Mouse (Mus musculus) forebrain, embryonic 15.5 days (tissue): ENCODE measurements around the gene Syce3. TPM values are rescaled to one million over a fixed set of nuclear protein-coding genes. Genes with fewer than 3 reads are reported as not detected.

Source experiments
- ATAC-seq: fragments of 200-750 bp; cut with Nextera tagmentation; replicated peaks from 2 replicates; pipeline ENCODE4 v1.8.0; 2017; ENCODE audit warnings: mild to moderate bottlenecking, moderate TSS enrichment, moderate library complexity
- H3K27ac ChIP-seq: fragments of 300-500 bp; sonication (generic); replicated peaks from 2 replicates; pipeline ENCODE4 v1.5.1; 2015; ENCODE audit warnings: mild to moderate bottlenecking, inconsistent platforms
- H3K27me3 ChIP-seq: fragments of 300-500 bp; sonication (generic); 2 replicates; pipeline ENCODE4 v1.6.1; 2015; ENCODE audit warnings: inconsistent platforms
- H3K36me3 ChIP-seq: fragments of 300-500 bp; sonication (generic); 2 replicates; pipeline ENCODE4 v1.6.1; 2015; ENCODE audit warnings: mild to moderate bottlenecking, inconsistent platforms
- H3K4me1 ChIP-seq: fragments of 300-500 bp; sonication (generic); 2 replicates; pipeline ENCODE4 v1.6.1; 2015; ENCODE audit warnings: inconsistent platforms
- H3K4me2 ChIP-seq: fragments of 300-500 bp; sonication (generic); replicated peaks from 2 replicates; pipeline ENCODE4 v1.6.1; 2015; ENCODE audit warnings: mild to moderate bottlenecking, inconsistent platforms
- H3K4me3 ChIP-seq: fragments of 300-500 bp; sonication (generic); 2 replicates; pipeline ENCODE4 v1.5.1; 2015; ENCODE audit warnings: mild to moderate bottlenecking, inconsistent platforms
- H3K9ac ChIP-seq: fragments of 300-500 bp; sonication (generic); replicated peaks from 2 replicates; pipeline ENCODE4 v1.6.1; 2015; ENCODE audit warnings: mild to moderate bottlenecking, inconsistent platforms
- H3K9me3 ChIP-seq: fragments of 300-500 bp; sonication (generic); 2 replicates; pipeline ENCODE4 v1.6.1; 2016; ENCODE audit warnings: inconsistent platforms
- WGBS: fragments of 180-500 bp; shearing (Covaris S2); methylation state at CpG from one replicate; pipeline ENCODE4 v1.1.7; 2015; ENCODE audit warnings: mixed read lengths; 5-methylcytosine and 5-hydroxymethylcytosine counted together
- polyA plus RNA-seq: library from polyadenylated mRNA; unstranded; fragments of >200 nt; fragmentation: Nextera tagmentation; extraction: Ambion mirVana; gene quantifications from 2 replicates; pipeline ENCODE4 v1.2.1, GENCODE M21; 2015

Gene Syce3
- polyA plus RNA-seq, 1 experiment from 2014 or later, result not detected

DNA sequence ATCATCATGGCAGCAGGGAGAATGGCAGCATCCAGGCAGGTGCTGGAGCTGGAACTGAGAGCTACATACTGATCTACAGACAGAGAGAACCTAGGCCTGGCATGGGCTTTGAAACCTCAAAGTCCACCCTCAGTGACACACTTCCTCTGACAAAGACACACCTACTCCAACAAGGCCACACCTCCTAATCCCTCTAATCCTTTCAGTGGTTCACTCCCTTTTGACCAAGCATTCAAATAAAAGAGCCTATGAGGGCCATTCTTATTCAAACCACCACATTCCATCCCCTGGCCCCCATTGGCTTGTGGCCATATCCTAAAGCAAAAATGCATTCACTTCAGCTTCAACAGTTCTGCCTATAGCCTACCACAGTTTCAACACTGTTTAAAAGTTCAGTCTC is 3.6 kb downstream of the Syce3 start:
- H3K4me2 ChIP-seq, result no peak overlapping the region

DNA sequence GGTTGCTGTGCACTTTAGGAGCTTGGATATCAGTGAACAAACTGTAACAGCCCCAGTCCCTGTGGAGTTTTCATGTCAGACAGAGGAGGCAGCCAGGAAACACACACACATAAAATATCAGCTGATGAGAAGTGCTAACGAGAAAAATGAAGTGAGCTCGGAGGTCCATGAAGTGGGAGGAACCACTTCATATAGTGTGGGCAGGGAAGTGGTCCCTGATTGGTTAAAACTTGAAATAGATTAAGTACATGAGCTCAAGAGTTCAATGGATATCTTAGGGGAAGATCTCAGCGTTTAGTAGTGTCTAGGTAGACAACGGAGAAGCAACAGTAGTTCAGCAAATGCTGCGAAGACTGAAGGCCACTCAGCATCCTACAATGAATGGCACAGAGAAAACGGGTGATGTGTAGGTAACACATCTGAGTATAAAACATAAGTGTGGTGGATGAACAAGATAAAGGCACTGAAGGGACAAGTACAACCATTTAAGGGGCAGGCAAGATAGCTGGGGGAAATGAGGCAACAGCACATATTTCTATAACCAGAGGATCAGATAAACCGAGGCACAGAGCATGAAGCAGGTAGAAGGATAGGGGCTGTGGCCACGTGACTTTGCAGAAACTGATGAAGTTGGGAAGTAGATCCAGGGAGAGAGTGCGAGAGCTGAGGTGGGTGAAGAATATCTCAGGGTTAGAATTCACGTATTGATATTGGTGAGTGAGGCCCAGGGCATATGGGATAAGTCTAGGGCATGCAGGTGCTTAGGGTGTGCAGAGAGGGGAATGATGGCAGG is 5.3 kb downstream of the Syce3 start:
- 88% methylated on average over 10 of the region's 10 CpGs for WGBS
- H3K4me1 ChIP-seq, result no peaks in the 10 kb centered on the region
- H3K4me2 ChIP-seq, result no peak overlapping the region
- no peak for ATAC-seq
- no peaks in the 10 kb centered on the region for H3K36me3 ChIP-seq
- no peak overlapping the region for H3K4me3 ChIP-seq
- no peaks in the 10 kb centered on the region for H3K9me3 ChIP-seq
- no peaks in the 10 kb centered on the region for H3K27me3 ChIP-seq
- no peak overlapping the region for H3K27ac ChIP-seq
- no peak overlapping the region for H3K9ac ChIP-seq

More for the DNA sequence above, 3.6 kb downstream of the Syce3 start:
- no peaks in the 10 kb centered on the region for H3K4me1 ChIP-seq
- no peak overlapping the region for H3K4me3 ChIP-seq
- H3K9me3 ChIP-seq, result no peaks in the 10 kb centered on the region
- no peaks in the 10 kb centered on the region for H3K27me3 ChIP-seq
- H3K27ac ChIP-seq, result no peak overlapping the region
- H3K36me3 ChIP-seq, result no peaks in the 10 kb centered on the region
- H3K9ac ChIP-seq, result no peak overlapping the region
- no peak for ATAC-seq

DNA sequence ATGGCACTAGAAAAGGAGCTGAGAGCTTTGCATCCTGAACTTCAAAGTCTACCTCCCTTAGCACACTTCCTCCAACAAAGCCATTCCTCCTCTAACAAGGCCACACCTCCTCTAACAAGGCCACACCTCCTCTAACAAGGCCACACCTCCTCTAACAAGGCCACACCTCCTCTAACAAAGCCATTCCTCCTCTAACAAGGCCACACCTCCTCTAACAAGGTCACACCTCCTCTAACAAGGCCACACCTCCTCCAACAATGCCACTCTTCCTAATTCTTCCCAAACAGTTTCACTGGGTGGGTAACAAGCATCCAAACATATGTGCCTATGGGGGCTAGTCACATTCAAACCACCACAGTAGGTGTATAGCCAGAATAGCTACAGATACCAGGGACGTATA is 7.8 kb downstream of the Syce3 start:
- no peak overlapping the region for H3K4me2 ChIP-seq
- H3K9me3 ChIP-seq, result no peaks in the 10 kb centered on the region
- H3K9ac ChIP-seq, result no peak overlapping the region
- H3K27me3 ChIP-seq, result no peaks in the 10 kb centered on the region
- H3K36me3 ChIP-seq, result no peaks in the 10 kb centered on the region
- H3K27ac ChIP-seq, result no peak overlapping the region
- H3K4me3 ChIP-seq, result no peak overlapping the region
- no peak for ATAC-seq
- H3K4me1 ChIP-seq, result no peaks in the 10 kb centered on the region
- 90% methylated on average over 1 of the region's 1 CpGs for WGBS

DNA sequence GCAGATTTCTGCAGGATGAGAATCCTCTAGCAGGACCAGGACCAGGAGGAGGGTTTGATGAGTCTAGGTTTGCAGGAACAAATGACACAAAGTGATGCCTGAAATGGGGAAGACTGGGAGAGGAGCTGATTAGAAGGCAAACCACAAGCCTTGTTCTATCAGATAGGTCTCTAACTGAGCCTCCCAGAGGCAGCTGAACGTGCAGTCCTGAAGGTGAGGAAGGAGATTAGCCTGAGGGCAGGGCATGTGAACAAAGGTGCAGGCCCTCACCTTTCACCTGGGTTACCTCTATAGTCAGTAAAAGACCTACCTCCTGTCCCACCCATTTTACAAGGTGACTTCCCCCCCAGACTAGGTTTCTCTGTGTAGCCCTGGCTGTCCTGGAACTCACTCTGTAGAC is 10.6 kb downstream of the Syce3 start:
- Histone ChIP-seq H3K27ac (no peak overlapping the region), H3K4me3 (no peak overlapping the region), H3K9me3 (no peaks in the 10 kb centered on the region), H3K36me3 (no peaks in the 10 kb centered on the region), H3K9ac (no peak overlapping the region), H3K4me1 (no peaks in the 10 kb centered on the region), H3K4me2 (no peak overlapping the region), H3K27me3 (no peaks in the 10 kb centered on the region)
- WGBS, result 44% methylated on average over 1 of the region's 1 CpGs
- no peak for ATAC-seq

DNA sequence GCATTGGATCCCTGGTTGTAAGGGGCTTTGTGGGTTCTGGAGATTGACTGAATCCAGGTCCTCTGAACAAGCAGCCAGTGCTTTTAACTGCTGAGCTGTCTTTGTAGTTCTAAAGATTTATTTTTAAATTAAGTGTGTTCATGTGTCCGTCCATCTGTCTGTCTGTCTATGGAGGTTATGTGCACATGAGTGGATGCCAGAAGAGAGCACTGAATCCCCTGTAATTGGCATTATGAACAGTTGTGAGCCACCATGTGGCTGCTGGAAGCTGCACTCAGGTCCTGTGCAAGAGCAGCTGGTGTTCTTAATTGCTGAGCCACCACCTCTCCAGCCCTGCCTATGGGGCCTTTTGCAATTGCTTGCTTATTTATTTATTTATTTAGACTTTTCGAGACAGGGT is 12.2 kb downstream of the Syce3 start:
- no peaks in the 10 kb centered on the region for H3K36me3 ChIP-seq
- H3K4me2 ChIP-seq, result no peak overlapping the region
- H3K27me3 ChIP-seq, result no peaks in the 10 kb centered on the region
- no peaks in the 10 kb centered on the region for H3K9me3 ChIP-seq
- WGBS, result 64% methylated on average over 2 of the region's 2 CpGs
- no peak for ATAC-seq
- H3K27ac ChIP-seq, result no peak overlapping the region
- H3K4me1 ChIP-seq, result no peaks in the 10 kb centered on the region
- no peak overlapping the region for H3K4me3 ChIP-seq
- H3K9ac ChIP-seq, result no peak overlapping the region

DNA sequence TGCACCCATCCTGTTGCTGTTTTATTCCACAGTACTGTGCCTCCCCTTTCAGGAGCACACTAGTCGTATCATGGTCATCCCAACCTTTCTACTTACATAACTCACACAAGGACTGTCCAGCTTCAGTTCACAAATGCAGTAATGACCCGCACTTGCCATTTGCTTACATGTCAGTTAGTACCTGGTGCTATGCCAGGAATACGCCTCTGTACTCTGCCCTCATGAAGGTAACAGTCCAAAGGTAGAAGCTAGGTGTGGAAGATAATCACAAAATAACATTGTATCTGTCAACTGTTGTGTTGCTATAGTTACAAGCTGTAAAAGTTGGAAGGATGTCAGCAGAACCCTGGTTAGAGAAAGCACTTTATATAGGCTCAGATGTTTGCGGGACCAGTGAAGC is 13.4 kb downstream of the Syce3 start:
- ATAC-seq, result no peak
- Histone ChIP-seq H3K4me2 (no peak overlapping the region), H3K27me3 (no peaks in the 10 kb centered on the region), H3K27ac (no peak overlapping the region), H3K9me3 (no peaks in the 10 kb centered on the region), H3K4me3 (no peak overlapping the region), H3K36me3 (no peaks in the 10 kb centered on the region), H3K9ac (no peak overlapping the region), H3K4me1 (no peaks in the 10 kb centered on the region)
- WGBS, result 88% methylated on average over 4 of the region's 4 CpGs

DNA sequence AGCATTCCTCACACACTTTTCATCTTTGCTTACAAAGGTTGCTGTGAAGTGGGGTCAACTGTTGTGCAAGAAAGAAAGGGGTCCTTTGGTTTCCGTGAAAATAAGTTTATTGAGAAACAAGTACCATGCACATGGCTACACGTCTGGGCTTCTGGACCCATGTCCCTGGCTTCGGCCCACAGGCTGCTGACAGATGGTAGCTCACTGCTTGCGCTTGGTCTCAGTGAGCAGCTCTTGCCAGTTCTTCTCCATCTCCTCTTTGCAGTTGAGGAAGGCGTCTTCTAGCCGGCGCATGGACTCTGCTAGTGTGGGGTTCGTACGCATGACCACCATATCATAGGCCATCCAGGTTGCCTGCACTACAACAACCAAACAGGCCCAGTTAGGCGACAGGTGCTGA is 20.2 kb downstream of the Syce3 start:
- Histone ChIP-seq H3K36me3 (no peaks in the 10 kb centered on the region), H3K27me3 (no peaks in the 10 kb centered on the region), H3K9ac (no peak overlapping the region), H3K27ac (no peak overlapping the region), H3K4me3 (no peak overlapping the region), H3K4me1 (no peaks in the 10 kb centered on the region), H3K4me2 (no peak overlapping the region), H3K9me3 (no peaks in the 10 kb centered on the region)
- no peak for ATAC-seq
- WGBS, result 86% methylated on average over 10 of the region's 10 CpGs

DNA sequence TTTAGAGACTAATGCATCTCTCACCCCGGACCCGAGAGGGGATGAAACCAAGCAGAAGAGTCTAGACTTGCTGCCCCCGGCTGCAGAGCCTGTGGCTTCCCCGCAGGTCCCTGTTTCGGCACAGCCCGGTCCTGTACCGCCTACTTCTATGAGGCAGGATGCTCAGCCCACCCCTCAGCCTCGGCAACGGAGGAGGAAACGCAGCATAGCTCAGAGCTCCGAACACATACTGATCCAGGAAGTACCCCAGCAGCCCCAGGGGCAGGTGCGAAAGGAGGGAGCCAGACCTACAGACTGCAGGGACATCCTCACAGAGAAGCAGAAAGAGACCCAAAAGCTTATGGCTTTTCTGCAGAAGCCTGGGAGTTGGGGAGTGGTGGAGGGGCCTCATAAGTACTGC is 23.2 kb downstream of the Syce3 start:
- Histone ChIP-seq H3K4me1 (no peaks in the 10 kb centered on the region), H3K27ac (no peak overlapping the region), H3K27me3 (no peaks in the 10 kb centered on the region), H3K4me3 (no peak overlapping the region), H3K9me3 (no peaks in the 10 kb centered on the region), H3K36me3 (no peaks in the 10 kb centered on the region), H3K9ac (no peak overlapping the region), H3K4me2 (no peak overlapping the region)
- ATAC-seq, result no peak
- 53% methylated on average over 12 of the region's 12 CpGs for WGBS

DNA sequence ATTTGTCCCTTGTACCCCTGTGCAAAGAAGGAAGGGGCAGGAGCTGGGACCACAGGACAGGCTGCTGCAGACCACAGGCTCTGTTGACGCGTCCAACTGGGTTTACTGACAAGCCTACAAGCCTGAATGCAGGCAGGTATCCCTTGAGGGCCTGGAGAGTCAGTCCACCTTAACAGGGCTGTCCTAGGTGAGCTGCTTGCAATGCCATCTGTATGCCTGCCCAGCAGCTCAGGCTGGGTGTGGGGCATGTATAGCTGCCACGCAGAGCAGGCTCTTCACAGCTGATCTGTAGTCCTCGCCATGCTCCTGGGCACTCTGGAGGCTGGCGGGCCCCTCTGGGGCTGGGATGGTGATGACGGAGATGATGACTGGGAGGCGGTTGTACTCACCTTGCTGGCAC is 25.7 kb downstream of the Syce3 start, which contains the start of gene Klhdc7b:
Gene Klhdc7b (plus strand): TSS at position 301 of the 400 bp plus-strand sequence.
- H3K4me2 ChIP-seq, result no peak within 1 kb of the TSS
- H3K36me3 ChIP-seq, result no peaks in the 10 kb centered on the region
- H3K4me3 ChIP-seq, result no peak within 1 kb of the TSS
- H3K27ac ChIP-seq, result no peak within 1 kb of the TSS
- no peak within 1 kb of the TSS for H3K9ac ChIP-seq
- 86% methylated on average over 7 of the region's 7 CpGs for WGBS
- peaks cover under 1% of the 10 kb centered on the region; the same call in 1 of the 2 replicates for H3K4me1 ChIP-seq
- H3K9me3 ChIP-seq, result no peaks in the 10 kb centered on the region
- ATAC-seq, result no peak
- peaks cover 6% of the 10 kb centered on the region; the same call in 1 of the 2 replicates for H3K27me3 ChIP-seq

DNA sequence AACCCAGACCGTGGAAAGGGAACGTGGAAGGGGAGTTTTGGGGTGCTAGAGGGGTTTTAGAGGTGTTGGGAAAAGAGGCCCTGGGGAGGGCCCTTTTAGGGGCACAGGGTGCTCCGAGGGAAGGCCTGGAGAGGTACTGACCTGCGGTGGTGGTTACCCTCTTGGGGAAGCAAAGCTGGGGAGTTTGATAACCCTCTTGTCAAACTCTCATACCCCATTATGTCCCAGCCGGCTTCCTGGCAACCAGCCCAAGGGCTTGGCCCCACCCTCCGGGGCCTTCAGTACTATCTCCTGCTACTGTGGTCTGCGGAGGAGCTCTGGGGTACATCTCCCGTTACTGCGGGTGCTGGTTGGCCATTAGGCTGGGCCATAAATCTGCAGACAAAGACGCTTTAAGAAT is 30.9 kb downstream of the Syce3 start:
- Histone ChIP-seq H3K4me3 (peak overlapping the region; percentile 39; the same call in 1 of the 2 replicates), H3K27me3 (peaks cover 45% of the 10 kb centered on the region), H3K4me2 (peak overlapping the region; percentile 57), H3K9me3 (no peaks in the 10 kb centered on the region), H3K9ac (peak overlapping the region; percentile 41), H3K36me3 (no peaks in the 10 kb centered on the region), H3K4me1 (peaks cover 17% of the 10 kb centered on the region), H3K27ac (no peak overlapping the region)
- ATAC-seq, result no peak
- 8% methylated on average over 10 of the region's 10 CpGs for WGBS

DNA sequence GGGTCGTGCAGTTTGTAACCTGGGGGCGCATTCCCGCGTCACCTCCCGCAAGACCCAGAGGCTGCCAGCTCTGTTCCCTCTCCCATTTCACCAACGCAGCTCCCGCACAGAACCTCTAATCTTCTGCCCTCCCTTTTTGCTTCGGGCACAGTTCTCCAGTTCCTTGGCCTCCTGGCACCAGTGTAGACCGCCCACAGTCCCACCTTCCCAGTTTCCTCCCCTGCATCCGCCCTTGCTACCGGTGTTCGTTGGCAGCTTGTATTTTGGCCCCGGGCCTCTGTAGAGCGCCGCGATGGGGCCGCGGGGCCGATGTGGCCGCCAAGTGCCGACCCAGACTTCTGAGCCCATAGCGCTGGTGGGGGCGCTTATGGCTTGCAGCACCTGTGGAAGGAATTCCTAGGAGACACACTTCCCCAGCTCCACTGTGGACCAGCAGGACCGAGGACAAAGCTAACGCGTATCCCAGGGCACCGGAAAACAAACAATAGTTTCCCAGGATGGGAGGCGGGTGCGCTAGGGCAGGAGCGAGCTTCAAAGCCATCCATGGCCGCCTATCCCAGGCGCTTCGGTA is 31.4 kb downstream of the Syce3 start, which contains the start of gene Odf3b:
Gene Odf3b (minus strand): TSS at position 452 of the 571 bp plus-strand sequence.
- under 1% methylated on average over 29 of the region's 33 CpGs for WGBS
- ATAC-seq, result no peak
- Histone ChIP-seq H3K27ac (no peak within 1 kb of the TSS), H3K4me3 (peak within 1 kb of the TSS; percentile 39), H3K27me3 (peaks cover 45% of the 10 kb centered on the region), H3K4me2 (peak within 1 kb of the TSS; percentile 57), H3K36me3 (no peaks in the 10 kb centered on the region), H3K4me1 (peaks cover 20% of the 10 kb centered on the region), H3K9ac (peak within 1 kb of the TSS; percentile 41), H3K9me3 (no peaks in the 10 kb centered on the region)

DNA sequence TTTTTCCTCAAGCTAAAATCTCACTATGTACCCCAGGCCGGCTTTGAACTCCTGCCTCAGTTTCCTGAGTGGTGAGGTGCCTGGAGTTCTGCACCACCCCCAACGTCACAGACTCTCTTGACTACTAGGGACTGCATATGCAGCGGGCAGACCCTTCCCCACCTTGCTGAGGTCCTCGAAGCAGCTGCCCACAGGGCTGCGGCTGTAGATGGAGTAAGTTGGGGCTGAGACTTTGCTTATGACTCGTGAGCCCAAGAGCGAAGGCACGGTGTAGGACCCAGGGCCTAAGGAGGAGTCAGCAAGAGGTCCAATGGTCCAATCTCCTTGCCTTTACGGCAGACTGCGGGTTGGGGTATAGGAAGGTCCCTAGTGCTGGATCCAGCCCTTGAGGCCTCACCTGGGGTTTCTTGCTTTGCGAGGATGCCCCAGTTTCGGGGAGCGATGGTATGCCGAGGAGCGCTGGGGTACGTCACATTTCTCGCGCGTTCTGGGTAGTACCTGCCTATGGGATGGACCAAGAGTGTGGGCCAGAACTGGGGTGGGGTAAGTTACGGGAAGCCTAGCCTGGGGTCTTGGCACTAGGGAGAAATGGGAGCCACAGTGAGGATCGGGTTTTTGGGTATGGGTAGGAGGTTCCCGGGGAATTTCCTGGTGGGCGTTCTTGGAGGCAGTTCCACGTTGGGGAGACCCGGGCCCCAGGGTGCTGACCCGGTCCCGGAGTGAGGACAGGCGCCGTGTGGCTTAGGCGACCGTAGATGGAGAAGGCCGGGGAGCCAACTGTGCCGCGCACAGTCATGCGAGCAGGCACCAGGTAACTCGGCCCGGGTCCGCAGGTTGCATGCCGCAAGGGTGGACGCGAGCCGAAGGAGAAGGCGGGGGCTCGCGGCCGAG is 32.1 kb downstream of the Syce3 start:
- H3K36me3 ChIP-seq, result no peaks in the 10 kb centered on the region
- 10% methylated on average over 46 of the region's 46 CpGs for WGBS
- H3K27me3 ChIP-seq, result peaks cover 45% of the 10 kb centered on the region
- H3K4me1 ChIP-seq, result peaks cover 21% of the 10 kb centered on the region
- H3K9ac ChIP-seq, result peak overlapping the region; percentile 41
- ATAC-seq, result no peak
- H3K9me3 ChIP-seq, result no peaks in the 10 kb centered on the region
- peak overlapping the region; percentile 57 for H3K4me2 ChIP-seq
- H3K27ac ChIP-seq, result no peak overlapping the region
- peak overlapping the region; percentile 39 for H3K4me3 ChIP-seq
